Mouse (Mus musculus) kidney, adult 2 months (tissue): Measurements from ENCODE around the gene Krt77.

Source experiments
- CTCF ChIP-seq: fragments of 200-500 bp; conservative IDR thresholded peaks from 2 replicates; pipeline ENCODE4 v1.5.1; 2011; ENCODE audit warnings: low read depth, mild to moderate bottlenecking, control low read depth, low read length, moderate library complexity, mixed read lengths; ENCODE audit not compliant: insufficient read depth, insufficient read length
- POLR2A ChIP-seq: fragments of 200-500 bp; IDR thresholded peaks from one replicate; pipeline ENCODE4 v1.6.1; 2011; ENCODE audit warnings: low read depth, low read length, control low read depth

GRCm38 (mm10) chr15:101854294-101854693, 15.2 kb downstream of the Krt77 start:
- no peak for TF ChIP-seq CTCF
- no peak for TF ChIP-seq POLR2A
